Mouse (Mus musculus) c-Kit-positive CD71-negative TER-119-negative erythroid progenitor cells, embryonic 14.5 days (primary cell): ENCODE measurements around the gene Cacnb4.

ENCODE experiments used
- DNase-seq: peaks from one replicate; pipeline ENCODE4 v3.0.0-alpha.2; 2013; ENCODE audit warnings: low read depth

Cacnb4 gene

DNA sequence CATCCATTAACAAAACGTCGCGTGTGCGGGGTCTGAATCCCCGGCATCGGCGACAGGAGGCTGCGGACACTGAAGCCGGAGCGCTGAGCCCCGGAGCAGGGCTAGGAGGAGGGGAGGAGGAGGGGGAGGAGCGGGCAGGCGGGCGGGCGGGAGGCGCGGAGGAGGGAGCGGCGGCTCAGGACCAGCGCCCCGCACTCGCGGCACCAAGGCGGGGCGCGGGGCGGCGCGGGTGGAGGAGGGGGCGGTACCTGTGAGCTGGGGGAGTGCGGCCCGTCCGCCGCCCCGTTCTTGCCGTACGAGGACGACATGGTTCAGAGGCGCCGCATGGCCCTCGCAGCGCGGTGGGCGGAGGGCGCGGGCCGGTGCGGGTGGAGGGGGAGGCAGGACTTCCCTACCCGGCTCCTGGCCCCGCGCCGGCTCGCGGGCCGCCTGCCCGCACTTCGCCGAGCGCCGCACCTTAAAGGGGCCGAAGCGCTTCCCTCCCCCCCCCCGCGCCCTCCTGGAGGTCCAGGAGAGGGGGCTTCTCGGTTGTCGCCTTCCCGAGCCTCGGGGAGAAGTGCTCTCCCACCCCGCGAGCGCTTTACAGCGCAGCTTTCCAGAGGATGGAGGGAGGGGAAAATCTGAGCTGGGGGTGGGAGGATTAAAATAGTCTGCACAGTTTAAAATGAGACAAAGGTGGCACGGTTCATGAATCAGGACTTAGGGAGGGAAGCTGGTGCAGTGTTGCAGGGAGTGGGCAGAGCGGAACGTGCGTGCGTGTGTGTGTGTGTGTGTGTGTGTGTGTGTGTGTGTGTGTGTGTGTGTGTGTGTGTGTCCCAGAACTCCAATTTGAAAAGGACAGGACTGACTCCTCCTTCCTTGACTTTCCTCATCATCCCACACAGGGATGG, at the start of gene Cacnb4:
Gene Cacnb4, minus strand, starts transcription at position 809 of the 890 bp plus-strand sequence.
- no peak for DNase-seq

GRCm38 (mm10) chr2:52720231-52721025, 43.8 kb upstream of the Cacnb4 start:
- no peak for DNase-seq

GRCm38 (mm10) chr2:52717076-52717475, 40.4 kb upstream of the Cacnb4 start:
- DNase-seq = no peak

- DNase-seq = no peak
These were observed 38.9 kb upstream of the Cacnb4 start for GRCm38 (mm10) chr2:52715538-52715937.

- no peak for DNase-seq
These were observed 37.5 kb upstream of the Cacnb4 start for GRCm38 (mm10) chr2:52714111-52714510.

DNA sequence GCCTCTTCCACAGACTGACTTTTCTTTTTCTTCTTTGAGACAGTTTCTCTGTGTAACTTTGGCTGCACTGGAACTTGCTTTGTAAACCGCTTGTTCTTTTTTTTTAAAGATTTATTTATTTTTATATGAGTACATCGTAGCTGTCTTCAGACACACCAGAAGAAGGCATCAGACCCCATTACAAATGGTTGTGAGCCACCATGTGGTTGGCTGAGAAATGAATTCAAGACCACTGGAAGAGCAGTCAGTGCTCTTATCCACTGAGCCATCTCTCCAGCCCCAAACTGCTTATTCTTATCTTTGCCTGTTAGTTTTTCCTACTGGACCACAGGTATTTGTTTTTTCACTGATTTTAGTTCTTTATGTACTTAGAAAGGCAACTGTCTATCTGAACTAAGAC, 34.2 kb upstream of the Cacnb4 start:
- DNase-seq = no peak

DNA sequence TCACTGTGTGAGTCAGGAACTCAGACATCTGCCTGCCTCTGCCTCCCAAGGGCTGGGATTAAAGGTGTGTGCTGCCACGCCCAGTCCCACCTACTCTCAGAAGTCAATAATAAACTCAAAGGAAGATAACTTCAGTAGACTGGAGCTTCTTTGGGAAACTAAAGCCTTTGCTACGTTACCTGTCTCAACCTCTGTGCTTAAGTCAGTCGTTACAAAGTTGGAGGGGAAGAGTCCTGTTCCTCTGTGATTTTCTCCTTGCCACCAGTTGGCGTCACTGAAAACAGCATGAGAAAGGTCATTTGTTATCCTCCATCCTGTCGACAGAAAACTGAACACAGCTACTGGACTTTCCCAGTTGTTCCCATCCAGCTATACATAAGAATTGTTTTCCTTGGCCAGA, 32.8 kb upstream of the Cacnb4 start:
- DNase-seq = no peak

DNA sequence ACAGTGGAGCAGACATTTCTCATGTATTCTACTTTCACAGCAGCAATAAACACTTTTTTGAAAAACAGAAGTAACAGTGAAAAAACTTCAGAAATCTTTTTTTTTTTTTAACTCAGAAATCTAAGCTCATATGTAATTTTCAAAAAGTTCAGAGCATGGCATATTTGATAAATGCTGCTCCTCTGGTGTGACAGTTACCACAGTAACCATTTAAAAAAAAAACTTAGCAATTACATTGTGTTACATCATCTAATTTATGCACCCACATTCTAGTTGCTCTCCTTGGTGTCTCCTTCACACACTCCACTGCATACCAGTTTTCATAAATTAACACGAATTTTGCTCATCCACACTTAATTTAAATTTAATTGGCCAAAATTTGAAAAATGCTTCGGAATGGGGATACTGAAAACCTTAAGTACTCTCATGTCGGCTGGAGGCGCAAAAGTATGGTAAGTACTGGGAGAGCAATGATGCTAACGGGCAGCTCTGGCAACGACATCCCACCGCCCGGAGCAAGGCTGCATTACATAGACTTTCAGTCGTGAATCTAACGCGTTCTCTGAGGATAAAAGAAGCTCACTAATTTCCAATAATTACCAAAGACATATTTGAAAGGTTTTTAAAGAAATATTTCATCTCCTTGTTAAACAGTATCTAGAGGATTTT, 24.9 kb upstream of the Cacnb4 start:
- no peak for DNase-seq

DNA sequence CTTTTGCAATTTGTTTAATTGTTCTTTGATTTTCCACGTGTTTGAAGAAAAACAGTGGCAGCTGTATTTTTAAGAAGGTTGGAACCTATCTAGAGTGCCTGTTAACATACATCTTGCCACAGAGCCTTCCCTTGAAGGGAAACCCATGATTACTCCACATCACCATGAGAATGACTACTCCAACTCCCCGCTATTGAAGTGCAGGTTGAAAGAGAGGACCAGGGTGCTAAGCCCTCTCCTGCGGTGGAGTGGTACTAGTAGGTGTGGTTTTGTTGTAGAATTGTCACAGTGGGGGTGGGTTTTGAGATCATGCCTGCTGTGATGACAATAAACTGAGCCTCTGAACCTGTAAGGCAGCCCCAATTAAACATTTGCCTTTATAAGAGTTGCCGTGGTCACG, 23.7 kb upstream of the Cacnb4 start:
- DNase-seq = no peak

DNA sequence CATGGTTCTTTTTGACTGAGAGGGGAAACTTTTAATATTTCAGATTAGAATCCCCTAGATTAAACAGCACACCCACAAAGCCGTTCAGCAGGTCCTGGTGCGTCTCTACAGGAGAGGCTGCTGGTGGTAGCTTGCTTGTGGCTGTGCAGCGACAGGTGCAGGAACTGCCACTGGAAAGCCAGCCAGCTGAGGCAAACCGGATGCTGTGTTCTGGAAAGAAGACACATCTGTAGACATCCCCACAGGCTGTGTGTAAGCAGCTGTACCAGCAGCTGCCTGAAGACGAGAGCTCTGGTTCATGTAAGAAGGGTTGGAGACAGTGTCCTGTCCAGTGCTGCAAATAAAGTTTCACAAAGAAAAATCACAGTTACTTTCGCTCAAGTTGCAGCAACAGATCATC, 18.0 kb upstream of the Cacnb4 start:
- DNase-seq = no peak

DNA sequence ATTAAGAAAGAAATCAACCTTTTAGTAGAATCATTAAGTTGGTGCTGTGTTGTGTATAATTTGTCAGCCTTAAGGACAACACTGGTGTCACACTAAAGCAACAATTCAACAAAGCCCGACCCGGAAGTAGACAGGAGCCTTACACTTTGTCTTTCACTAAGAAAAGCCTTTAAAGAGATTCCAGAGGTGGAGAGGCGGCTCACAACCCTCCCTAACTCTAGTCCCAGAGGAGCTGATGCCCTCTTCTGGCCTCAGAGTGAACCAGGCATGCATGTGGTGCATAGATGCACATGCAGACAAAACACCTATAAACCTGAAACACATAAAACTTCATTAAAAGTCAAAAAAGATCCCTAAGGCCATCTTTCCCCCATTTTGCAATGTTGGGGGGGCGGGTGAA, 15.1 kb upstream of the Cacnb4 start:
- DNase-seq = no peak

- no peak for DNase-seq
These were observed 10.0 kb upstream of the Cacnb4 start for GRCm38 (mm10) chr2:52686601-52687000.

DNA sequence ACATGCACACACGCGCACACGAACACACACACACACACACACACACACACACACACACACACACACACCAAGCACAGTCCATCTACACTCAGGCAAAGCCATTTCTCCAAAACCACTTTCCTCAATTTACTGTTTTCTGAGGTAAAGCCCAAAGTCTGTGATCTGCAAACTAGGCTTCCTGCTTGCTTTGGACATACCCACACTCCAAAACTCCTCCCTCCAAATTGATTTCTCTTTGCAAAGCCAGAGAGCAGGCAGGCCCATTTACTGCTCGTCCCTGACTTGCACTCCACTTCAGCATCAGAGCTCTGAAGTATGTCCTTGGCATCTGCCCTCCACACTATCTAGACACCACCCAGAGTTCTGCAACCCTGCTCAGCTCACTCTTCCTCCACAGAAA, 958 bp upstream of the Cacnb4 start:
- DNase-seq = no peak

- DNase-seq = no peak
These were observed 277 bp upstream of the Cacnb4 start for GRCm38 (mm10) chr2:52676913-52677303.

GRCm38 (mm10) chr2:52675278-52675987, 1.2 kb downstream of the Cacnb4 start:
- no peak for DNase-seq

DNA sequence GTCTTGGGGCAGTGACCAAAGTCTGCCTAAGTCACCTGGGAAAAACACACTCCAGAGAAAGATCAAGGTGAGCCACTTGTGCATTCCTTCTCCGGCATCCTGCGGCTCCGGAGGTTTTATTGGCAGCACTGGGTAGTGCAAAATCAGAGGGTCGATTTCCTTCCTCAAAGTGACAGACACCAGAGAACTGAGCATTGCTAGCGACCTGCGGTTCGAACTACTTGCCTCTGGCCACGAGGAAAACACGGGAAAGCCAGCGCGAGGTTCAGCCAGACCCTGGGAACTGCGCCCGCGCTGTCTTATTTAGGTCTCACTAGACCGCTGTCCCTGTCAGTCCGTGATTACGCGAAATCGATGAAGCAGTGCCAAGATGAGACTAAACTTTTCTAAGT, 1.7 kb downstream of the Cacnb4 start:
- no peak for DNase-seq

GRCm38 (mm10) chr2:52673172-52673571, 3.5 kb downstream of the Cacnb4 start:
- DNase-seq = no peak

DNA sequence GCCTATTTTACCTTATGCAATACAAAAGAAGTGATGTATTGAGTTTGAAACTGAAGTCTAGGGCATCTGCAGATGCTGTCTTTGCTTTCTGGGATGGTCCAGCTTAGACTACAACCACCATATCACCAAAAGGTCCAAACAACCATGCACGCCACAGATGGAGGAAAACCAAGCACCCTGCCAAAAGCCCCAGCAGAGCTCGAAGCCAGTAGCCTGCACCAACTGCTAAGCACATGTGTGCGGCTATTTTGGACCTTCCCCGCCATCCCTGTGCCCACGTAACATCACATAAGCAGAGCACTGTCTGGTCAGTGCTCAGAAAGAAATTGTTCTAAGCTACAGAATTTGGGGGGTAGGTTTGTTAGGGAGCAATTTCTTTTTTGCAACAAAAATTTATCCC, 5.9 kb downstream of the Cacnb4 start:
- no peak for DNase-seq

GRCm38 (mm10) chr2:52668480-52668879, 8.2 kb downstream of the Cacnb4 start:
- no peak for DNase-seq

DNA sequence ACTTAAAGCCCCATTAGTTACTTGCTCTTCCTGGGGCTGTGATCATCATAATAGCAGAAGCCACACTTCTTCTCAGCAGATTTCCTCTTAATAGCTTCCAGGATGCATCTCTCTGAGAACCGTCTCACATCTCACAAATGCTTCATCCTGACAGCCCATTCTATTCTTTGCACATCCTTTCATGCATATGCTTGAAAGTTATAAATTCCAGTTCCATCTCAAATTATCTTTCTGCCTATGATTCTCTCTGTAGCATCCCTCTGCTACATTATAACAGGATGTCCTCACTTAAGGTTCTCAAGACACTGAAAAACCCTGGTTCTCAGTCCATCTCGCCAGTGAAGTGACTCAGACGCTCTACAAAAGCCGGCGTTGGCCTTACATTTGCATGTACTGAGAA, 19.9 kb downstream of the Cacnb4 start:
- no peak for DNase-seq

DNA sequence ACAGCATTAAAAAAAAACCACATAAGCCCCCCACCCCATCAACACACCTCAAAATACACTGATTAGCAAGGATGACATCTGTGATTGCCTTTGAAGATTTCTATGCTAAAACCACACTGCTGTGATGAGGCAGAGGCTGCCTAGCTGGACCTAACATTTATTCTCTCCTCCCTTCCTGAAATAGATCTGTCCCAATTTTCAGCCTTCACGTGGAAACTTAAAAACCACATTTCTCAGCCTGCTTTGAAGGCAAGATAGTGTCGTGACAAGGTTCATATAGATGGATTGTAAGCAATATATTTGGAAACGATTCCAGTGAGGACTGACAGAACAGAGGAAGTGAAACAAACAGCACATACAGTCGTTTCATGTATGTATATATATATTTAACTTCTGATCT, 22.1 kb downstream of the Cacnb4 start:
- no peak for DNase-seq

GRCm38 (mm10) chr2:52651547-52651946, 25.1 kb downstream of the Cacnb4 start:
- no peak for DNase-seq
